Mouse (Mus musculus): ENCODE results near the gene Tm9sf4.

Gene Tm9sf4

DNA sequence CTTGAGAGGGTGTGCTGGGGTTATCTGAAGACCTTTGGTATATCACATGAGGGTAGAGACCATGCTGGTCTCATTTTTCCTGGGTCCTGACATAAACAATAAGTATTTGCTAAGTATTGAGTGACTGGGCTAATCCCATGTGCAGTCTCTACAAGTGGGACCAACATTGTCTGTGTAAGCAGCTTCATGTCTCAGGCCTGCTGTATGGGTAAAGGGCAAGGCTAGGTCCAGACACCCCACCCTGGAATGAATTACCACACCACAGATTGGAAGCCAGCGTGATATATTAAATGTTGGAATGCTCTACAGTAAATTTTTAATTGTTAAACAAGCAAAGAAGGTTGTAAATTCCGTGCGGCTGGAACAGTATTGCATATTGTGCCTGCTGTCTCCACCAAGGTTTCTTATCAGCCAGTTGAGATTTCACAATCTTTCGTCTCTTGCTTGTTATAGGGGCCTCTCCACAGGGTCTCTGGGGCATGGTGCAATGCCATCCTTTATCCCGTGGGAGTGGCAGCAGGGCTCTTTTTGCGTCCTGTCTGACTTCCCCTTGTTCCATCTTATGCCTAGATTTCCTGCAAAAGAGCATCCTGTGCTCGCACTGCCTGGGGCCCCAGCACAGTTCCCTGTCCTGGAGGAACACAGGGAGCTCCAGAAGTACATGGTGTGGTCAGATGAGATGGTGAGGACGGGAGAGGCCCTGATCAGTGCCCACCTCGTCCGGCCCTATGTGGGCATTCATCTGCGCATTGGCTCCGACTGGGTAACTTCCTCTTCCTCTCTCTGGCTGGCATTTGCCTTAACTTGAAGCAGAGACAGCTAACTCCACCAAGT lies 98.1 kb downstream of the Tm9sf4 start:
- no peak for DNase-seq (ENCODE audit: low read depth, low spot score)
